Mouse (Mus musculus) hematopoietic multipotent progenitor cell, adult 10-12 weeks (in vitro differentiated cells): Measurements from ENCODE around the gene Caprin2. TPM values are rescaled to one million over a fixed set of nuclear protein-coding genes. Genes with fewer than 3 reads are reported as not detected.

Experiments
- polyA plus RNA-seq: library from polyadenylated mRNA; stranded (reverse); fragments of >175 nt; gene quantifications from 2 replicates; pipeline ENCODE4 v1.2.3, GENCODE M21; 2012; ENCODE audit warnings: low replicate concordance

The Caprin2 gene
- 1.0 and 1.9 TPM in 2 replicates for polyA plus RNA-seq

GRCm38 (mm10) chr6:148895773-148896506, at the start of gene Caprin2:
Caprin2 (minus strand) TSS chr6:148896237.

GRCm38 (mm10) chr6:148830748-148831727, 65.0 kb downstream of the Caprin2 start, which contains the start of gene Ipo8:
Ipo8 (minus strand) TSS chr6:148831467.

Other genes starting within 250 kb of the Caprin2 start
- gene Ipo8, start 64.8 kb downstream of the Caprin2 start, polyA plus RNA-seq = 12.8 and 27.7 TPM in 2 replicates
- 2.7 and 27.9 TPM in 2 replicates for gene Sinhcaf, start 50.2 kb upstream of the Caprin2 start, polyA plus RNA-seq
- 7.6 and 16.0 TPM in 2 replicates for gene Dennd5b, start 205.4 kb upstream of the Caprin2 start, polyA plus RNA-seq
- gene Gm10203, start 233.9 kb upstream of the Caprin2 start, polyA plus RNA-seq = not detected in 2 replicates
- gene Etfbkmt, start 243.6 kb upstream of the Caprin2 start, polyA plus RNA-seq = 0.73 and 0.86 TPM in 2 replicates